Mouse (Mus musculus) cerebellum, postnatal 4 days (tissue): ENCODE results near the gene Gga2.

ENCODE experiments used
- DNase-seq, 2 experiments: peaks; one replicate each; pipeline ENCODE4 v3.0.0; 2022; ENCODE audit warnings: low spot score in 2 of 2, mixed read lengths in 1 of 2

Gene Gga2

DNA sequence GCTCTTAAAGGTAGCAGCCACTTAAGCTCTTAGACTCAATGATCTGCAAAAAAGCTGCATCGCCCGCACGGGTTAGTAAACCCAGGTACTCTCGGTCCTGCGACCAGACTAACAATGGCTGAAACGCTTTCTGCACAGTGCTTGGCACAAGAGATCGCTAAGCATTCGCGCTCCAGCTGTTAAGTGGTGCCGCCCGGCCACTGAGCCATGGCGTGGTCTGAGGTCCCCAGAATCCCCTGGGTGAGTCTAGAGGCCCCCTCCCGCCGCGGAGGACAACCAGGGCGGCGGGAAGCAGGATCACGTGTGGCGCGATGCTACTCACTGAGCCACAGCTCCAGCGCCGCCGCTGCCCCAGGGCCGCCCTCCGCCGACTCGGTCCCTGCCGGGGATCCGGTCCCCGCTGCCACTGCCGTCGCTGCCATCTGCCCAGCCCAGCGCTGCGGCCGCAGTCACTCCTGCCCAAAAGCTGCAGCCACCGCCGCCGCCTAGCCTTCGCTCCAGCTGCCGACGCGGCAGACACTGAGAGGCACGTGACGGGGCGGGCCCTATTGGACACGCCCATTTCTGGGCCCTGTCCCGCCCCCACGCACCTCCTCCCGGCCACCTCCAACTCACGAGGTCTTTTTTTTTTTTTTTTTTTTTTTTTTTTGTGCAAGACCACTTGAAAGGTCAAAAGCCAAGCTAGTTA is at the start of gene Gga2:
TSS of gene Gga2 (minus strand) at position 556 of the 688 bp plus-strand sequence.
- peak; percentile 70 to 89 for DNase-seq

DNA sequence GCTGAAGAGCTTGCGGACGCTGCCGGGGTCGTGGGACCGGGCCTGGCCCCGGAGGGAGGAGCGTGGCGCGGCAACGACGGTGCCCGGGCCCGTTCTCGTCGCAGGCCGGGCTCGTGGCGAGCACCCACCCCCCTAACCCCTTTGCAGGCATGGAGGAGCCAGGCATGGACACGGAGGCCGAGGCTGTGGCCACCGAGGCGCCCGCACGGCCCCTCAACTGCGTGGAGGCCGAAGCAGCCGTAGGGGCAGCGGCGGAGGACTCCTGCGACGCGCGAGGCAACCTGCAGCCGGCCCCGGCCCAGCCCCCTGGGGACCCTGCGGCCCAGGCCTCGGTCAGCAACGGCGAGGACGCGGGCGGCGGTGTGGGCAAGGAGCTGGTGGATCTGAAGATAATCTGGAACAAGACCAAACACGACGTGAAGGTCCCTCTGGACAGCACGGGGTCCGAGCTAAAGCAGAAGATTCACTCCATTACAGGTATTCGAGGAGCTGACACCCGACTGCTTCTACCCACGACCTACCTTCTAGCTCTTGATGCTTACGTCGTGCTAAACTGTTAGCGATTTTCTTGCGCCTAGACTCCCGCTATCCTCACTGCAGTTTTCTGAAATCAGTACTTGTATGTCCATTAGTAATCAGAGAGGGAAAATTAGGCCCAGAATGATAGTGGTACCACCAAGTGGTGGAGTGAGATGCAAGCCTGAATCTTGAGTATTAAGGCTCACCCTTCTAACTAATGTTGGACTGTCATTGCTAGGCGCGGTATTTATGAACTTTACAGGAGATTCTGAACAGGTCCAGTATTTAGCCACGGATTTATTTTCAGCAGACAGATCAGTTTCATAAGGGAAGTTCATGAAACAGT is 46.7 kb upstream of the Gga2 start:
- DNase-seq: no peak

DNA sequence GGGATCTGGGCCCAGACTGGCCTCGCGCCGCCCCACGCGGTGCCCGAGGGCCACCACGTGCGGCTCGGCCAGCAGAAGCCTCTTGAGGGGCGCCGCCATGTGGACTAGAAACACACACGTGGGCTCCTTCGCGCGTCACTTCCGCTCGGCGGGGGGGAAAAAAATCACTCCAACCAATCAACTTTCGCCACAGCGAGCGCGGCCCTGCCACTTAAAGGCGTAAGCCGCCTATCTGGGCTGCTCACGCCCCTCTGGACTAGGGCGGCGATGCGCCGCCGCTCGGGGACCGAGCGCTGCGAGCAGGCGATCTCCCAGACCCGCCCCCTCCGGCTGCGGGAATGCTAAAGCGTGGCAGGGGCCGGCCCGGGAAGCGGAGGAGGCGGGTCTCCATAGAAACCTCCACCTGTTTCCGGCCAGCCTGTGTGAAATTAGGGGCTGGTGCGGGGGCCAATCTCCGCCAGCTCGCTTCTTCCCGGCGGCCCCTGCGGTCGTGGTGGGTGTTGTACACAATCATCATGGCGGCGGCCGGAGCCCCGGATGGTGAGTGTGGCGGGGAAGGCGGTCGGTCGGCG is 46.0 kb upstream of the Gga2 start, which contains the start of the genes Ubfd1 and Ears2:
TSS of gene Ubfd1 (plus strand) at position 231 of the 572 bp plus-strand sequence.
TSS of gene Ears2 (minus strand) at position 319 of the 572 bp plus-strand sequence.
- peak; percentile 92 to 98 for DNase-seq

GRCm38 (mm10) chr7:122066102-122066944 is 45.3 kb upstream of the Gga2 start:
- DNase-seq: no peak

GRCm38 (mm10) chr7:122065656-122066055 is 44.6 kb upstream of the Gga2 start:
- DNase-seq: no peak

DNA sequence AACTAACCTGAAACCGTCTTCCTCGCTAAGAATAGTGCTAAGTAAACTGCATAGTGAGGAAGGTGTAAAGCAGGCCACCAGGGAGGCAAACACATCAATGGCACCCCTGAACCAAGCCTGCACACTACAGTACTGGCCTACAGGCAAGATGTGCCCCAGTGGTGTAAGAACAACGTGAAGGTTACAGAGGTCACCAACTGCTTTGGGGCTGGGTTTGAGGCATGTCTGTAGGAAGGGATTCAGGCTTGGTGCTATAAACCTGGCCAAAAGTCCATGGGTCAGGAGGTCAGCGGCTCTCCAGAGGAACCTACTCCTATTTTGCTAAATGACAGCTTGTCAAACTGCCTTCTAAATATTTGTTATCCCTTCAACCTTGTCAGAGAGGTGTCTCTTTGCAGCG is 35.6 kb upstream of the Gga2 start:
- no peak for DNase-seq

- DNase-seq: no peak
Observed at GRCm38 (mm10) chr7:122050834-122051233, 29.8 kb upstream of the Gga2 start.

- no peak for DNase-seq
Observed at GRCm38 (mm10) chr7:122048191-122048590, 27.2 kb upstream of the Gga2 start.

GRCm38 (mm10) chr7:122046813-122047212 is 25.8 kb upstream of the Gga2 start:
- DNase-seq: no peak

- no peak for DNase-seq
Observed at GRCm38 (mm10) chr7:122045711-122046110, 24.7 kb upstream of the Gga2 start.

GRCm38 (mm10) chr7:122045181-122045634 is 24.2 kb upstream of the Gga2 start:
- no peak for DNase-seq

GRCm38 (mm10) chr7:122044106-122044505 is 23.1 kb upstream of the Gga2 start:
- no peak for DNase-seq

DNA sequence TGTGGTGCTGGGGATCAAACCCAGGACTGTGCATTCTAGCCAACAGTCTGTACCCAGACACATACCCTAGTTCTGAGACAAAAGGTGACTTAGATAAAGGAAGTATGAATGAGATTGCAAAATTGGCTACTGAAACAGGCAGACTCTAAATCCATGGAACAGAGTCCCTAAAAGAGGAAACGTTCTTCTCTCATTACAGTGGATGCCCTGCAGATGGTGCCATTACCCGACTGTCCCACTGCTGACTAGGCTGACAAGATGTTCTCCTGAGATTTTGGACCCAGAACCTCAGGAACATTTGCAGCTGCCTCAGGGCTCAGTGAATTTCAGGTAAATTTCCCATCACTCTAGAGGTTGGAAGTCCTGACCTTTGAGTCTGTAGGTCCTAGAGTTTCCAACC is 13.3 kb upstream of the Gga2 start:
- no peak for DNase-seq

GRCm38 (mm10) chr7:122033371-122033770 is 12.3 kb upstream of the Gga2 start:
- no peak for DNase-seq

DNA sequence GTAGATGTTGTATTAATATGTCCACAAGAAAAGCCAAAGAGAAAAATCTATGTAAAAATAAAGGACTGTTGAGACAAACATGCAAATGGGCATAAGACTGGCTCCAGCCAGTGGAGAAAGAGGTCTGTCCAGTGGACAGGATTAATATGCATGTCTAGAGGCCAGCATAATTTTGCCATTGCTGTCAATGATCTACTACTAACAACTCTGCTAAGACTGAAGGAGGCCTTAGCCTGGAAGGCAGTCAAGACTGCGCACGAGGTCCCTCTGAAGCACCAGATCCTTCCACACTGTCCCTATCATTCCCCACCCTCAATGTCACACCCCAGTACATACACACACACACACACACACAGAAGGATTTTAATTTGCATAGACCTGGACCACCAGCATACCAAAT is 1.1 kb upstream of the Gga2 start:
- DNase-seq: no peak

DNA sequence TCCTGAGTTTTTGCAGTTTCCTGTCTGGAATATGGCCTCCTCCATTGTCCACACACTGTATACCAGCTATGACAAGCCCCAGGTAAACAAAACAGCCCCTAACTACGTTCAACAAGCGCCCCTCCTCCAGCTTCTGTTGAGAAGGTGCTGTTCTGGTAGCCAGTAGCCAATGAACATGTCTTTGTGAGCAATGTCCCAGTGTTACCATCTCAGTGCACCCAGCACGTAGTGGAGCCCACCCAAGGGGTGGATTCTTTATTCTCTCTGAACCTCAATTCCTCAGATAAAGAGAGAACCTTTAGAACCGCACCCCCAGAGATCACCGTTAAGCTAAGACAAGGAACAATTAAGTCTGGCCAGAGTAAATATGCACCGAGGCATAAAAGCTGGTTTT is 752 bp downstream of the Gga2 start:
- peak in 1 of 2 experiments; percentile 12 for DNase-seq

GRCm38 (mm10) chr7:122018978-122019377 is 2.0 kb downstream of the Gga2 start:
- no peak for DNase-seq

GRCm38 (mm10) chr7:122018247-122018646 is 2.8 kb downstream of the Gga2 start:
- DNase-seq: no peak

GRCm38 (mm10) chr7:122015734-122016133 is 5.3 kb downstream of the Gga2 start:
- DNase-seq: no peak

DNA sequence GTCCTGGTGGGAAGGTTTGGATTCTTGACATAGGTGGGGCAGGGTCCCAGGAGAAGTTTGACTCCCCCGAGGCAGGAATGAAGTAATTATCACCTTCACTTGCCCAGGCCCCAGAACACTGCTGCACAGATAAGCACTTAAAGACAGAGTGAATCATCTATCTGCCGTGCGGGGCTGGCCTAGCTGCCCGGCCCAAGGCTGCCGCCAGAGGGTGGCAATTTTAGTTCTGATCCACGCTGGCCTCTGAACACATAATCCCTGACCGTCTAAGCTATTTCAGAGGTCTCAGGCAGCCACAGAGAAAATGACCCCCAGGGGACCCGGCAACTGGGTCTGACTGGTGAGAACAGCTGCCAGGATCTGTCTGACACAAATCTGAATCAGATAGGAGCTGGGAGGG is 5.9 kb downstream of the Gga2 start:
- DNase-seq: no peak

DNA sequence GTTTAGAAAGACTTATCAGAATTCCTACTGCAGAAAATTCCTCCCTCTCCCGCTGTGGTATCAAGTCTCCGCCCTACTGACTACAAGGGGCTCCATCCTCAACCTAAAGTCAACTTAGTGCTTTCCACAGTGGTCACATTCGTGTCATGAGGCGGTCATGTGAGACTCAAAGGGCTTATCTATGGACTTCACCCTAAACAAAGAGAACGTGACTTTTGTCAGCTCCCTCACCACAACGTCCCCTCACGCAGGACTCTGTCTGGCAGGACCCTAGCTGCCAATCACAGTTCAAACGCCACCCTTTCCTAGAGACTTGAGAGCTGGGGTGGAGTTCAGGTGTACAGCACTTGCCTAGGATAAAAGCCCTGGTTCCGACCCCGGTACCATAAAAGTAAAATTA is 8.1 kb downstream of the Gga2 start:
- no peak for DNase-seq

GRCm38 (mm10) chr7:122012370-122012769 is 8.7 kb downstream of the Gga2 start:
- no peak for DNase-seq
